Mouse (Mus musculus) cerebellum, adult 9-11 months (tissue): Measurements from ENCODE around the gene G0s2.

Source experiments
- DNase-seq: peaks from one replicate; pipeline ENCODE4 v3.0.0; 2022

Gene G0s2

GRCm38 (mm10) chr1:193250026-193250425 lies 23.0 kb downstream of the G0s2 start:
- no peak for DNase-seq

- DNase-seq, result no peak
Observed at GRCm38 (mm10) chr1:193244235-193244634, 28.8 kb downstream of the G0s2 start.

GRCm38 (mm10) chr1:193243571-193244193 lies 29.3 kb downstream of the G0s2 start:
- DNase-seq, result no peak

GRCm38 (mm10) chr1:193242863-193243262 lies 30.2 kb downstream of the G0s2 start:
- peak; percentile 33 for DNase-seq

GRCm38 (mm10) chr1:193242238-193242637 lies 30.8 kb downstream of the G0s2 start:
- DNase-seq, result peak; percentile 97

GRCm38 (mm10) chr1:193241436-193241835 lies 31.6 kb downstream of the G0s2 start:
- DNase-seq, result no peak

GRCm38 (mm10) chr1:193238426-193238825 lies 34.6 kb downstream of the G0s2 start:
- no peak for DNase-seq

- DNase-seq, result no peak
Observed at GRCm38 (mm10) chr1:193234930-193235329, 38.1 kb downstream of the G0s2 start.

- DNase-seq, result no peak
Observed at GRCm38 (mm10) chr1:193234130-193234645, 38.8 kb downstream of the G0s2 start.

GRCm38 (mm10) chr1:193232732-193233131 lies 40.3 kb downstream of the G0s2 start:
- DNase-seq, result no peak

GRCm38 (mm10) chr1:193230935-193231334 lies 42.1 kb downstream of the G0s2 start:
- no peak for DNase-seq

GRCm38 (mm10) chr1:193230531-193230930 lies 42.5 kb downstream of the G0s2 start:
- DNase-seq, result no peak

GRCm38 (mm10) chr1:193229570-193229969 lies 43.4 kb downstream of the G0s2 start:
- no peak for DNase-seq

- no peak for DNase-seq
Observed at GRCm38 (mm10) chr1:193227537-193227936, 45.5 kb downstream of the G0s2 start.

GRCm38 (mm10) chr1:193226724-193227522 lies 46.1 kb downstream of the G0s2 start:
- no peak for DNase-seq

- no peak for DNase-seq
Observed at GRCm38 (mm10) chr1:193226114-193226513, 46.9 kb downstream of the G0s2 start.

GRCm38 (mm10) chr1:193225531-193225930 lies 47.5 kb downstream of the G0s2 start:
- DNase-seq, result no peak
